Mouse (Mus musculus): ENCODE measurements around the gene Prelp.

DNA sequence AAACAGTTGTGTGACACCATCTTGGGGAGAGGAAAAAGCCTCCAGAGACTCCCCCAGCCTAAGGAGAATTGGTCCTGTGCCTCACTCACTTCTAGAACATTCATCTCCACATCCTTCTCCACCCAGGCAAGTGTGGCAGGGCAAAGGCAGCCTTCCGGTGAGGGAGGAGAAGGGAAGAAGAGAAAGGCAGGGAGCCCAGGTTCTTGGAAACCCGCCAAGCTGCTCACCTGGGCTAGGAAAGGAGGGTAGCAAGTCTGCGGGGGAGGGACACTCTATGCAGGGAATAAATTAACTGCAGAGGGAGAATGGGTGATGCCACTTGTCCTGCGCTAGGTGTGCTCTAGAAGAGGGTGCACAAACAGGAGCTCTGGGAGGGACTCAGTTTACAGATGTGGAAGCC, 10.2 kb downstream of the Prelp start:
- TF ChIP-seq POLR2A (IDR thresholded peaks at IDR 0.05; ENCODE audit: insufficient read length, low read depth) (no peak), TCF3 (IDR thresholded peaks at IDR 0.05; ENCODE audit: insufficient read length, low read depth) (no peak), MAX (IDR thresholded peaks at IDR 0.05; ENCODE audit: low read depth) (no peak), USF1 (IDR thresholded peaks at IDR 0.05; ENCODE audit: low read depth) (no peak), TCF12 (IDR thresholded peaks at IDR 0.05; ENCODE audit: insufficient read depth, poor library complexity, severe bottlenecking) (no peak), MYOD1 (IDR thresholded peaks at IDR 0.05; ENCODE audit: control insufficient read depth in 1 of 3, insufficient read length in 2 of 3, low read depth in 2 of 3) (no peak), E2F4 (IDR thresholded peaks at IDR 0.05; ENCODE audit: insufficient read depth) (no peak), REST (IDR thresholded peaks at IDR 0.05; ENCODE audit: insufficient read depth, insufficient read length) (no peak), CEBPB (IDR thresholded peaks at IDR 0.05; ENCODE audit: insufficient read depth, poor library complexity, severe bottlenecking) (no peak), POLR2AphosphoS2 (IDR thresholded peaks at IDR 0.05; ENCODE audit: insufficient read length, low read depth) (no peak)
